22 mouse cellular contexts compared by ENCODE assay signal in genomic region chr5:75917231-75917630, GRCm38 (mm10).
DNase-seq lines count a peak whose midpoint lies in the region; ATAC-seq and TF ChIP-seq lines count a peak whose summit lies in the region.
"Had no signal": no experiment of that assay in that cellular context is flagged by ENCODE, and none has a peak within 500 bp of the region (broad histone marks: within the 10 kb centered on the region; RNA-seq: fewer than 3 reads in every experiment).

No protein-coding gene starts in this region.

- intact Hi-C loops in heart, adult 2 months (cut with DNase I): loop anchor here (1.0 to 5.0 kb wide), 4 partner anchors 16 to 59 kb away; no protein-coding TSS in a partner anchor
- intact Hi-C loops in heart, postnatal 25 days (cut with DNase I): loop anchor here (1.0 kb wide), 1 partner anchor 40 kb away; no protein-coding TSS in a partner anchor

- no peaks in the 10 kb centered on the region for H3K79me2 ChIP-seq in heart, adult 2 months (replicated peaks; ENCODE audit: control insufficient read depth, insufficient read depth, low read length)

- no peak for TF ChIP-seq POLR2A in heart, adult 2 months (IDR thresholded peaks at IDR 0.05; ENCODE audit: insufficient read depth, low read depth, low read length)

- H3K4me2 ChIP-seq in heart, postnatal 0 days (ENCODE audit: low read depth, low read length): no peak overlapping the region
- H3K4me2 ChIP-seq in lung, embryonic 15.5 days: no peak overlapping the region
- H3K4me2 ChIP-seq: embryonic facial prominence, embryonic 13.5 days; forebrain, embryonic 12.5 days; hindbrain, embryonic 14.5 days; intestine, embryonic 15.5 days had no signal

- no peak for TF ChIP-seq CTCF in heart, adult 2 months (IDR thresholded peaks at IDR 0.05)
- TF ChIP-seq CTCF in heart, postnatal 0 days (IDR thresholded peaks at IDR 0.05; ENCODE audit: low read depth): no peak

- WGBS in heart, adult 2 months: 53% methylated on average over 4 of the region's 4 CpGs
- 73% methylated on average over 4 of the region's 4 CpGs for WGBS in heart, embryonic 10.5 days
- 45% methylated on average over 4 of the region's 4 CpGs for WGBS in heart, postnatal 0 days
- 37% methylated on average over 4 of the region's 4 CpGs for WGBS in lung, embryonic 15.5 days

- no peaks in the 10 kb centered on the region for H3K9me3 ChIP-seq in heart, embryonic 10.5 days
- no peaks in the 10 kb centered on the region for H3K9me3 ChIP-seq in heart, postnatal 0 days (replicated peaks; ENCODE audit: control insufficient read depth, low read length)
- no peaks in the 10 kb centered on the region for H3K9me3 ChIP-seq in lung, embryonic 15.5 days
- H3K9me3 ChIP-seq: embryonic facial prominence, embryonic 13.5 days; forebrain, embryonic 12.5 days; hindbrain, embryonic 10.5 days; intestine, embryonic 15.5 days had no signal

- no peak overlapping the region for H3K4me3 ChIP-seq in heart, adult 2 months
- no peak overlapping the region for H3K4me3 ChIP-seq in heart, embryonic 10.5 days
- no peak overlapping the region for H3K4me3 ChIP-seq in heart, postnatal 0 days (ENCODE audit: low read depth, low read length)
- H3K4me3 ChIP-seq in lung, embryonic 15.5 days: no peak overlapping the region
- H3K4me3 ChIP-seq: embryonic facial prominence, embryonic 13.5 days; forebrain, embryonic 12.5 days; hindbrain, embryonic 10.5 days; intestine, embryonic 15.5 days had no signal

- peaks cover 5% of the 10 kb centered on the region for H3K4me1 ChIP-seq in heart, adult 2 months (ENCODE audit: control insufficient read depth, insufficient read depth, low read length)
- H3K4me1 ChIP-seq in heart, embryonic 10.5 days: peaks cover 22% of the 10 kb centered on the region
- no peaks in the 10 kb centered on the region for H3K4me1 ChIP-seq in heart, postnatal 0 days (ENCODE audit: control insufficient read depth, insufficient read depth)
- H3K4me1 ChIP-seq in lung, embryonic 15.5 days: peaks cover 4% of the 10 kb centered on the region
- H3K4me1 ChIP-seq: embryonic facial prominence, embryonic 13.5 days; forebrain, embryonic 12.5 days; hindbrain, embryonic 10.5 days; intestine, embryonic 15.5 days had no signal

- no peak for ATAC-seq in heart, postnatal 0 days (ENCODE audit: insufficient read depth, low read depth)
- no peak for ATAC-seq in lung, embryonic 15.5 days (ENCODE audit: borderline replicate concordance, extremely low read depth, low FRiP score, low TSS enrichment)
- ATAC-seq: activated CD4-positive, CD25-positive, alpha-beta regulatory T cell, adult 4 months; forebrain, embryonic 16.5 days; intestine, embryonic 15.5 days; Patski had no signal

- peaks cover 2% of the 10 kb centered on the region for H3K36me3 ChIP-seq in heart, adult 2 months (ENCODE audit: control insufficient read depth, insufficient read depth, low read length)
- H3K36me3 ChIP-seq in heart, embryonic 10.5 days: no peaks in the 10 kb centered on the region
- no peaks in the 10 kb centered on the region for H3K36me3 ChIP-seq in heart, postnatal 0 days (replicated peaks; ENCODE audit: control insufficient read depth, insufficient read depth, low read length)
- H3K36me3 ChIP-seq in lung, embryonic 15.5 days: no peaks in the 10 kb centered on the region
- H3K36me3 ChIP-seq: embryonic facial prominence, embryonic 13.5 days; forebrain, embryonic 12.5 days; hindbrain, embryonic 10.5 days; intestine, embryonic 15.5 days had no signal

- H3K9ac ChIP-seq in heart, adult 2 months (ENCODE audit: low read depth, low read length): no peak overlapping the region
- H3K9ac ChIP-seq in heart, postnatal 0 days (replicated peaks; ENCODE audit: low read depth, low read length): no peak overlapping the region
- no peak overlapping the region for H3K9ac ChIP-seq in lung, embryonic 15.5 days
- H3K9ac ChIP-seq: embryonic facial prominence, embryonic 13.5 days; forebrain, embryonic 12.5 days; hindbrain, embryonic 14.5 days; intestine, embryonic 15.5 days had no signal

- peak overlapping the region; percentile 74 for H3K27ac ChIP-seq in heart, adult 2 months
- H3K27ac ChIP-seq in heart, embryonic 10.5 days: no peak overlapping the region
- peak overlapping the region; percentile 46; the same call in 1 of the 2 replicates for H3K27ac ChIP-seq in heart, postnatal 0 days (ENCODE audit: low read depth)
- peak overlapping the region; percentile 53 for H3K27ac ChIP-seq in lung, embryonic 15.5 days
- H3K27ac ChIP-seq: embryonic facial prominence, embryonic 13.5 days; forebrain, embryonic 12.5 days; hindbrain, embryonic 10.5 days; hindbrain, embryonic 14.5 days; intestine, embryonic 15.5 days had no signal

- no peaks in the 10 kb centered on the region for H3K27me3 ChIP-seq in heart, adult 2 months (ENCODE audit: control insufficient read depth, insufficient read depth, low read length)
- H3K27me3 ChIP-seq in heart, embryonic 10.5 days (ENCODE audit: insufficient read depth, poor library complexity, severe bottlenecking): no peaks in the 10 kb centered on the region
- no peaks in the 10 kb centered on the region for H3K27me3 ChIP-seq in heart, postnatal 0 days (ENCODE audit: control insufficient read depth, insufficient read depth, low read length)
- H3K27me3 ChIP-seq in lung, embryonic 15.5 days: no peaks in the 10 kb centered on the region
- H3K27me3 ChIP-seq: CH12.LX; embryonic facial prominence, embryonic 13.5 days; forebrain, embryonic 12.5 days; intestine, embryonic 15.5 days; Patski had no signal

- DNase-seq in heart, adult 2 months: no peak
- no peak for DNase-seq in heart, embryonic 10.5 days (ENCODE audit: low spot score)
- no peak for DNase-seq in heart, postnatal 0 days (ENCODE audit: low spot score)
- DNase-seq in heart, postnatal 25 days (ENCODE audit: low spot score): no peak
- DNase-seq in lung, postnatal 25 days (ENCODE audit: low spot score): no peak
- DNase-seq in right cerebral cortex, postnatal 10 days (ENCODE audit: low spot score in 2 of 2): no peak
- DNase-seq: adrenal gland, postnatal 14 days; cerebellum, adult 18-20 months; cerebellum, adult 9-11 months; cerebellum, postnatal 36 days; gastrocnemius, postnatal 14 days; heart, postnatal 10 days had no signal

- no peak for TF ChIP-seq EP300 in heart, adult 2 months (IDR thresholded peaks at IDR 0.05; ENCODE audit: insufficient read depth, low read depth, low read length)
- TF ChIP-seq EP300 in heart, postnatal 0 days (IDR thresholded peaks at IDR 0.05; ENCODE audit: low read depth): no peak
